Comparison of ENCODE assay signal across 15 mouse cellular contexts in genomic region chr16:78586621-78587020, GRCm38 (mm10).
"Had no signal": no experiment of that assay in that cellular context is flagged by ENCODE, and none has a peak within 500 bp of the region (broad histone marks: within the 10 kb centered on the region; RNA-seq: fewer than 3 reads in every experiment).

No protein-coding gene starts in this region.

- DNase-seq: retina, postnatal 1 day; right cerebral cortex, adult 18-20 months; right cerebral cortex, postnatal 14 days; right cerebral cortex, postnatal 25 days; right cerebral cortex, postnatal 4 days; spleen, adult 18-20 months; thymus, adult 18-20 months; thymus, adult 2 months; thymus, postnatal 14 days; thymus, postnatal 25 days; thymus, postnatal 36 days; thymus, postnatal 4 days had no signal

- H3K27ac ChIP-seq: neural tube, embryonic 15.5 days; stomach, embryonic 15.5 days; stomach, postnatal 0 days had no signal

- H3K9me3 ChIP-seq: neural tube, embryonic 15.5 days; stomach, embryonic 15.5 days had no signal

- H3K4me3 ChIP-seq: neural tube, embryonic 15.5 days; stomach, embryonic 15.5 days had no signal

- H3K36me3 ChIP-seq: neural tube, embryonic 15.5 days; stomach, embryonic 15.5 days had no signal

- H3K9ac ChIP-seq: neural tube, embryonic 15.5 days; stomach, embryonic 15.5 days had no signal

- H3K4me2 ChIP-seq: neural tube, embryonic 15.5 days; stomach, embryonic 15.5 days had no signal

- H3K4me1 ChIP-seq: neural tube, embryonic 15.5 days; stomach, embryonic 15.5 days had no signal

- H3K27me3 ChIP-seq: neural tube, embryonic 15.5 days; stomach, embryonic 15.5 days had no signal
